9 mouse cellular contexts compared by ENCODE assay signal in the genomic region with DNA sequence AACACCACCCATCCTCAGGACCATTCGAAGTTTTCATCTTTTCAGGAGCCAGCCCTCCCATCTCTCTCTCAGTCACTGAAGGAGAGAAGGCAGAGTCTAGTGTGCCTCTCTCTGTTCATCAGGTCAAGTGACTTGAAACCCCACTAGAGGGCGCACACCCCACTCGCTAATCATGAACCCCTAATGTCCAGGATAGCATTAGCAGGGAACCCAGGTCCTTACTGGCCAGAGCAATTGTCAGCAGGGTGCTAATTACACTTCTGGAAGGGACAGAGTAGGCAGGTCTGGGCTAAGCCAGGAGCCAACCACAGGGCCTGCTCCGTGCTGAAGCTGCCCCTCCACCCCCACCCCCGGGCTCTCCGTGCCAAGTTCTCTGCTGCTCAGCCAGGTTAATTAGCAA.
DNase-seq lines count a peak whose midpoint lies in the region; ATAC-seq and TF ChIP-seq lines count a peak whose summit lies in the region.
"Had no signal": no experiment of that assay in that cellular context is flagged by ENCODE, and none has a peak within 500 bp of the region (broad histone marks: within the 10 kb centered on the region; RNA-seq: fewer than 3 reads in every experiment).

No protein-coding gene starts in this region.

- H3K4me1 ChIP-seq in heart, embryonic 10.5 days = peaks cover 6% of the 10 kb centered on the region; the same call in 1 of the 2 replicates
- no peaks in the 10 kb centered on the region for H3K4me1 ChIP-seq in kidney, postnatal 0 days (replicated peaks; ENCODE audit: insufficient read depth, low read length)
- peaks cover 19% of the 10 kb centered on the region for H3K4me1 ChIP-seq in olfactory bulb, adult 2 months (ENCODE audit: control insufficient read depth, insufficient read depth, low read length)

- H3K36me3 ChIP-seq in heart, embryonic 10.5 days = no peaks in the 10 kb centered on the region
- no peaks in the 10 kb centered on the region for H3K36me3 ChIP-seq in kidney, postnatal 0 days (ENCODE audit: insufficient read depth, low read length)

- WGBS in heart, embryonic 10.5 days = 14% methylated on average over 6 of the region's 6 CpGs
- WGBS in kidney, postnatal 0 days = 9% methylated on average over 6 of the region's 6 CpGs
- 7% methylated on average over 6 of the region's 6 CpGs for WGBS in olfactory bulb, adult 2 months

- H3K9me3 ChIP-seq in heart, embryonic 10.5 days = no peaks in the 10 kb centered on the region
- no peaks in the 10 kb centered on the region for H3K9me3 ChIP-seq in kidney, postnatal 0 days (replicated peaks; ENCODE audit: low read length)

- H3K4me2 ChIP-seq in kidney, postnatal 0 days (ENCODE audit: low read length) = no peak overlapping the region

- TF ChIP-seq CTCF in kidney, postnatal 0 days (IDR thresholded peaks at IDR 0.05; ENCODE audit: low read depth) = peak; percentile 91
- 0 out of 2 replicates have a peak, but pooled peaks have one; percentile 35 for TF ChIP-seq CTCF in olfactory bulb, adult 2 months (IDR thresholded peaks at IDR 0.05; ENCODE audit: insufficient read depth, low read depth, low read length)

- H3K27me3 ChIP-seq in heart, embryonic 10.5 days (ENCODE audit: insufficient read depth, poor library complexity, severe bottlenecking) = peaks cover 16% of the 10 kb centered on the region
- H3K27me3 ChIP-seq in kidney, postnatal 0 days (ENCODE audit: insufficient read depth, low read length) = no peaks in the 10 kb centered on the region

- peak; percentile 11 for DNase-seq in CD4-positive helper T cell, adult 2 months (ENCODE audit: low read depth, low spot score)
- peak; percentile 78 for DNase-seq in adrenal gland, postnatal 10 days
- peak; percentile 67 for DNase-seq in embryo, embryonic 9.5 days (ENCODE audit: extremely low spot score)
- DNase-seq in heart, embryonic 10.5 days (ENCODE audit: low spot score) = peak; percentile 81
- peak; percentile 90 for DNase-seq in kidney, postnatal 0 days (ENCODE audit: low spot score)
- DNase-seq in lung, adult 18-20 months = peak; percentile 19 to 39
- DNase-seq in thymus, postnatal 36 days = peak; percentile 30 to 43

- H3K9ac ChIP-seq in kidney, postnatal 0 days (ENCODE audit: low read depth, low read length) = no peak overlapping the region

- no peak for TF ChIP-seq POLR2A in olfactory bulb, adult 2 months (IDR thresholded peaks at IDR 0.05; ENCODE audit: insufficient read depth, low read depth, low read length)

- 0 out of 2 replicates have a peak, but pooled peaks have one; percentile 36 for ATAC-seq in kidney, postnatal 0 days (replicated peaks; ENCODE audit: low FRiP score, low read depth)

- no peak overlapping the region for H3K27ac ChIP-seq in heart, embryonic 10.5 days
- no peak overlapping the region for H3K27ac ChIP-seq in kidney, postnatal 0 days
- H3K27ac ChIP-seq in olfactory bulb, adult 2 months (ENCODE audit: insufficient read depth, low read depth, low read length) = no peak overlapping the region
- H3K27ac ChIP-seq: macrophage had no signal

- H3K4me3 ChIP-seq in heart, embryonic 10.5 days = no peak overlapping the region
- H3K4me3 ChIP-seq in kidney, postnatal 0 days (replicated peaks; ENCODE audit: low read depth, low read length) = no peak overlapping the region
- no peak overlapping the region for H3K4me3 ChIP-seq in olfactory bulb, adult 2 months (ENCODE audit: insufficient read depth, low read depth, low read length)

Comparison
In these comparisons a context has a peak if more than half of its experiments do, and no peak if none do; other contexts are left out.
1. DNase-seq: peak in every context shown above with its lines; median percentile 90 in kidney, postnatal 0 days; 81 in heart, embryonic 10.5 days; 78 in adrenal gland, postnatal 10 days; 67 in embryo, embryonic 9.5 days; 36 in thymus, postnatal 36 days; 29 in lung, adult 18-20 months; 11 in CD4-positive helper T cell, adult 2 months.